Mouse (Mus musculus) midbrain, embryonic 12.5 days (tissue): ENCODE results near the gene Grid1. TPM values are rescaled to one million over a fixed set of nuclear protein-coding genes. Genes with fewer than 3 reads are reported as not detected.

ENCODE experiments used
- ATAC-seq: fragments of 200-750 bp; cut with Nextera tagmentation; 2 replicates; pipeline ENCODE4 v1.8.0; 2017; ENCODE audit warnings: low read depth, moderate TSS enrichment, moderate library complexity; ENCODE audit not compliant: low FRiP score
- H3K27ac ChIP-seq: fragments of 300-500 bp; sonication (generic); replicated peaks from 2 replicates; pipeline ENCODE4 v1.5.1; 2016; ENCODE audit warnings: mild to moderate bottlenecking
- H3K27me3 ChIP-seq: fragments of 300-500 bp; sonication (generic); 2 replicates; pipeline ENCODE4 v1.6.1; 2016; ENCODE audit warnings: mild to moderate bottlenecking
- H3K36me3 ChIP-seq: fragments of 300-500 bp; sonication (generic); 2 replicates; pipeline ENCODE4 v1.6.1; 2016
- H3K4me1 ChIP-seq: fragments of 300-500 bp; sonication (generic); 2 replicates; pipeline ENCODE4 v1.6.1; 2016
- H3K4me2 ChIP-seq: fragments of 300-500 bp; sonication (generic); replicated peaks from 2 replicates; pipeline ENCODE4 v1.6.1; 2016; ENCODE audit warnings: mild to moderate bottlenecking, moderate library complexity
- H3K4me3 ChIP-seq: fragments of 300-500 bp; sonication (generic); 2 replicates; pipeline ENCODE4 v1.5.1; 2016; ENCODE audit warnings: mild to moderate bottlenecking
- H3K9ac ChIP-seq: fragments of 300-500 bp; sonication (generic); replicated peaks from 2 replicates; pipeline ENCODE4 v1.6.1; 2016; ENCODE audit warnings: mild to moderate bottlenecking, moderate library complexity
- H3K9me3 ChIP-seq: fragments of 300-500 bp; sonication (generic); 2 replicates; pipeline ENCODE4 v1.6.1; 2016; ENCODE audit warnings: mild to moderate bottlenecking
- WGBS: fragments of 180-500 bp; shearing (Covaris S2); methylation state at CpG from one replicate; pipeline ENCODE4 v1.1.7; 2016; 5-methylcytosine and 5-hydroxymethylcytosine counted together
- polyA plus RNA-seq: library from polyadenylated mRNA; unstranded; fragments of >200 nt; fragmentation: Nextera tagmentation; extraction: Ambion mirVana; gene quantifications from 2 replicates; pipeline ENCODE4 v1.2.1, GENCODE M21; 2016

Gene Grid1
- polyA plus RNA-seq, 1 experiment from 2014 or later: 1.3 TPM

GRCm38 (mm10) chr14:35198447-35198846 lies 378.5 kb downstream of the Grid1 start:
- no peaks in the 10 kb centered on the region for H3K27me3 ChIP-seq
- no peak overlapping the region for H3K27ac ChIP-seq
- no peak for ATAC-seq
- no peaks in the 10 kb centered on the region for H3K9me3 ChIP-seq
- H3K4me2 ChIP-seq: no peak overlapping the region
- 77% methylated on average over 4 of the region's 4 CpGs for WGBS
- H3K9ac ChIP-seq: no peak overlapping the region
- no peaks in the 10 kb centered on the region for H3K36me3 ChIP-seq
- no peak overlapping the region for H3K4me3 ChIP-seq
- H3K4me1 ChIP-seq: no peaks in the 10 kb centered on the region

GRCm38 (mm10) chr14:35198899-35199298 lies 379.0 kb downstream of the Grid1 start:
- H3K4me1 ChIP-seq: no peaks in the 10 kb centered on the region
- no peak overlapping the region for H3K4me3 ChIP-seq
- H3K36me3 ChIP-seq: no peaks in the 10 kb centered on the region
- no peak overlapping the region for H3K4me2 ChIP-seq
- no peak for ATAC-seq
- H3K9me3 ChIP-seq: no peaks in the 10 kb centered on the region
- no peaks in the 10 kb centered on the region for H3K27me3 ChIP-seq
- H3K9ac ChIP-seq: no peak overlapping the region
- 79% methylated on average over 6 of the region's 6 CpGs for WGBS
- H3K27ac ChIP-seq: no peak overlapping the region

- H3K4me1 ChIP-seq: no peaks in the 10 kb centered on the region
- WGBS: 78% methylated on average over 6 of the region's 6 CpGs
- H3K9ac ChIP-seq: no peak overlapping the region
- no peaks in the 10 kb centered on the region for H3K9me3 ChIP-seq
- ATAC-seq: no peak
- H3K4me3 ChIP-seq: no peak overlapping the region
- no peak overlapping the region for H3K27ac ChIP-seq
- no peaks in the 10 kb centered on the region for H3K36me3 ChIP-seq
- no peak overlapping the region for H3K4me2 ChIP-seq
- H3K27me3 ChIP-seq: no peaks in the 10 kb centered on the region
Measured at GRCm38 (mm10) chr14:35209444-35209843, 389.5 kb downstream of the Grid1 start.

- 91% methylated on average over 4 of the region's 4 CpGs for WGBS
- H3K9me3 ChIP-seq: no peaks in the 10 kb centered on the region
- no peaks in the 10 kb centered on the region for H3K4me1 ChIP-seq
- no peak overlapping the region for H3K4me2 ChIP-seq
- no peaks in the 10 kb centered on the region for H3K27me3 ChIP-seq
- no peak overlapping the region for H3K4me3 ChIP-seq
- no peak overlapping the region for H3K27ac ChIP-seq
- H3K9ac ChIP-seq: no peak overlapping the region
- ATAC-seq: no peak
- H3K36me3 ChIP-seq: no peaks in the 10 kb centered on the region
Measured at GRCm38 (mm10) chr14:35219021-35219420, 399.1 kb downstream of the Grid1 start.

GRCm38 (mm10) chr14:35222196-35222595 lies 402.3 kb downstream of the Grid1 start:
- H3K9ac ChIP-seq: no peak overlapping the region
- H3K27ac ChIP-seq: no peak overlapping the region
- no peaks in the 10 kb centered on the region for H3K36me3 ChIP-seq
- no peaks in the 10 kb centered on the region for H3K4me1 ChIP-seq
- no peak overlapping the region for H3K4me3 ChIP-seq
- H3K9me3 ChIP-seq: no peaks in the 10 kb centered on the region
- H3K27me3 ChIP-seq: no peaks in the 10 kb centered on the region
- WGBS: 75% methylated on average over 2 of the region's 2 CpGs
- ATAC-seq: no peak
- no peak overlapping the region for H3K4me2 ChIP-seq

GRCm38 (mm10) chr14:35227581-35227980 lies 407.7 kb downstream of the Grid1 start:
- Histone ChIP-seq H3K4me3 (no peak overlapping the region), H3K9me3 (no peaks in the 10 kb centered on the region), H3K36me3 (no peaks in the 10 kb centered on the region), H3K4me2 (no peak overlapping the region), H3K27me3 (no peaks in the 10 kb centered on the region), H3K9ac (no peak overlapping the region), H3K27ac (no peak overlapping the region), H3K4me1 (no peaks in the 10 kb centered on the region)
- WGBS: 90% methylated on average over 5 of the region's 5 CpGs
- no peak for ATAC-seq

- no peaks in the 10 kb centered on the region for H3K9me3 ChIP-seq
- no peaks in the 10 kb centered on the region for H3K27me3 ChIP-seq
- H3K4me2 ChIP-seq: no peak overlapping the region
- H3K9ac ChIP-seq: no peak overlapping the region
- no peaks in the 10 kb centered on the region for H3K4me1 ChIP-seq
- no peaks in the 10 kb centered on the region for H3K36me3 ChIP-seq
- ATAC-seq: no peak
- H3K27ac ChIP-seq: no peak overlapping the region
- H3K4me3 ChIP-seq: no peak overlapping the region
Measured at GRCm38 (mm10) chr14:35231384-35231783, 411.5 kb downstream of the Grid1 start.

GRCm38 (mm10) chr14:35242882-35243281 lies 423.0 kb downstream of the Grid1 start:
- Histone ChIP-seq H3K27me3 (no peaks in the 10 kb centered on the region), H3K4me1 (no peaks in the 10 kb centered on the region), H3K4me2 (no peak overlapping the region), H3K4me3 (no peak overlapping the region), H3K36me3 (no peaks in the 10 kb centered on the region), H3K27ac (no peak overlapping the region), H3K9ac (no peak overlapping the region), H3K9me3 (no peaks in the 10 kb centered on the region)
- 91% methylated on average over 6 of the region's 6 CpGs for WGBS
- ATAC-seq: no peak

GRCm38 (mm10) chr14:35244776-35245548 lies 425.1 kb downstream of the Grid1 start:
- no peak overlapping the region for H3K9ac ChIP-seq
- H3K4me1 ChIP-seq: no peaks in the 10 kb centered on the region
- no peak overlapping the region for H3K4me3 ChIP-seq
- ATAC-seq: 0 out of 2 replicates have a peak, but pooled peaks have one; percentile 44
- H3K27me3 ChIP-seq: no peaks in the 10 kb centered on the region
- no peak overlapping the region for H3K27ac ChIP-seq
- 86% methylated on average over 7 of the region's 7 CpGs for WGBS
- H3K9me3 ChIP-seq: no peaks in the 10 kb centered on the region
- no peaks in the 10 kb centered on the region for H3K36me3 ChIP-seq
- no peak overlapping the region for H3K4me2 ChIP-seq

- no peaks in the 10 kb centered on the region for H3K9me3 ChIP-seq
- WGBS: 84% methylated on average over 4 of the region's 4 CpGs
- no peaks in the 10 kb centered on the region for H3K36me3 ChIP-seq
- H3K27ac ChIP-seq: no peak overlapping the region
- no peak overlapping the region for H3K4me2 ChIP-seq
- H3K9ac ChIP-seq: no peak overlapping the region
- H3K27me3 ChIP-seq: no peaks in the 10 kb centered on the region
- H3K4me1 ChIP-seq: no peaks in the 10 kb centered on the region
- H3K4me3 ChIP-seq: no peak overlapping the region
- ATAC-seq: no peak
Measured at GRCm38 (mm10) chr14:35250412-35250811, 430.5 kb downstream of the Grid1 start.

GRCm38 (mm10) chr14:35254477-35254876 lies 434.6 kb downstream of the Grid1 start:
- no peak overlapping the region for H3K27ac ChIP-seq
- no peaks in the 10 kb centered on the region for H3K36me3 ChIP-seq
- no peaks in the 10 kb centered on the region for H3K27me3 ChIP-seq
- H3K4me3 ChIP-seq: no peak overlapping the region
- no peak overlapping the region for H3K9ac ChIP-seq
- 73% methylated on average over 2 of the region's 2 CpGs for WGBS
- H3K4me1 ChIP-seq: no peaks in the 10 kb centered on the region
- no peak for ATAC-seq
- no peak overlapping the region for H3K4me2 ChIP-seq
- no peaks in the 10 kb centered on the region for H3K9me3 ChIP-seq

GRCm38 (mm10) chr14:35270260-35270659 lies 450.4 kb downstream of the Grid1 start:
- Histone ChIP-seq H3K4me1 (no peaks in the 10 kb centered on the region), H3K9me3 (no peaks in the 10 kb centered on the region), H3K27ac (no peak overlapping the region), H3K4me2 (no peak overlapping the region), H3K27me3 (no peaks in the 10 kb centered on the region), H3K9ac (no peak overlapping the region), H3K36me3 (no peaks in the 10 kb centered on the region), H3K4me3 (no peak overlapping the region)
- no peak for ATAC-seq
- 90% methylated on average over 4 of the region's 4 CpGs for WGBS

- H3K27ac ChIP-seq: no peak overlapping the region
- no peaks in the 10 kb centered on the region for H3K9me3 ChIP-seq
- H3K27me3 ChIP-seq: no peaks in the 10 kb centered on the region
- no peak for ATAC-seq
- H3K36me3 ChIP-seq: no peaks in the 10 kb centered on the region
- no peaks in the 10 kb centered on the region for H3K4me1 ChIP-seq
- no peak overlapping the region for H3K9ac ChIP-seq
- H3K4me2 ChIP-seq: no peak overlapping the region
- no peak overlapping the region for H3K4me3 ChIP-seq
- WGBS: 96% methylated on average over 7 of the region's 7 CpGs
Measured at GRCm38 (mm10) chr14:35309201-35309600, 489.3 kb downstream of the Grid1 start.
